In genomic region chr3:132928186-132928585, GRCm38 (mm10) we compare ENCODE assay signal across 18 mouse cellular contexts.
"Had no signal": no experiment of that assay in that cellular context is flagged by ENCODE, and none has a peak within 500 bp of the region (broad histone marks: within the 10 kb centered on the region; RNA-seq: fewer than 3 reads in every experiment).

No protein-coding gene starts in this region.

- H3K27ac ChIP-seq: midbrain, embryonic 10.5 days; midbrain, embryonic 12.5 days; neural tube, embryonic 13.5 days; neural tube, embryonic 15.5 days had no signal

- H3K9ac ChIP-seq: lung, embryonic 14.5 days; midbrain, embryonic 12.5 days; neural tube, embryonic 13.5 days; neural tube, embryonic 15.5 days had no signal

- H3K27me3 ChIP-seq: midbrain, embryonic 12.5 days; neural tube, embryonic 13.5 days; neural tube, embryonic 15.5 days had no signal

- H3K4me1 ChIP-seq: midbrain, embryonic 10.5 days; midbrain, embryonic 12.5 days; neural tube, embryonic 13.5 days; neural tube, embryonic 15.5 days had no signal

- ATAC-seq: midbrain, embryonic 16.5 days had no signal

- H3K4me2 ChIP-seq: lung, embryonic 14.5 days; midbrain, embryonic 12.5 days; neural tube, embryonic 13.5 days; neural tube, embryonic 15.5 days had no signal

- H3K36me3 ChIP-seq: midbrain, embryonic 10.5 days; midbrain, embryonic 12.5 days; neural tube, embryonic 13.5 days; neural tube, embryonic 15.5 days had no signal

- H3K4me3 ChIP-seq: midbrain, embryonic 10.5 days; midbrain, embryonic 12.5 days; myocyte; neural tube, embryonic 13.5 days; neural tube, embryonic 15.5 days had no signal

- DNase-seq: lung, adult 18-20 months; lung, embryonic 14.5 days; lung, postnatal 4 days; midbrain, embryonic 14.5 days; retina, postnatal 1 day; right cerebral cortex, adult 18-20 months; right cerebral cortex, postnatal 14 days; right cerebral cortex, postnatal 4 days; spleen, adult 18-20 months; thymus, adult 2 months; thymus, postnatal 25 days; thymus, postnatal 4 days had no signal

- H3K9me3 ChIP-seq: midbrain, embryonic 10.5 days; midbrain, embryonic 12.5 days; neural tube, embryonic 13.5 days; neural tube, embryonic 15.5 days had no signal
